Mouse (Mus musculus) granulocyte monocyte progenitor cell, adult 5-6 weeks (primary cell): ENCODE measurements around the gene Shisa5. TPM values are rescaled to one million over a fixed set of nuclear protein-coding genes. Genes with fewer than 3 reads are reported as not detected.

ENCODE experiments used
- ATAC-seq: replicated peaks from 2 replicates; pipeline ENCODE4 v1.8.0; 2016; ENCODE audit warnings: mild to moderate bottlenecking, moderate TSS enrichment, inconsistent platforms; ENCODE audit not compliant: poor library complexity, severe bottlenecking
- total RNA-seq, 2 experiments: library from RNA; stranded (forward) in 1 of 2; stranded (reverse) in 1 of 2; fragments of 200-712, 200-1000 nt in 1 of 2; fragments of >200 nt in 1 of 2; fragmentation: Nextera tagmentation in 1 of 2; gene quantifications; 2 replicates each; pipeline ENCODE4 v1.2.3; 2014 to 2017

The Shisa5 gene
- total RNA-seq, 2 experiments from 2014 or later: 56.8 to 80.8 TPM

- ATAC-seq: peak; percentile 97
Observed at GRCm38 (mm10) chr9:109082124-109082800, 43.9 kb downstream of the Shisa5 start, which contains the start of the genes Ccdc51 and Tma7. Gene Ccdc51, plus strand, starts transcription at chr9:109082493. Gene Tma7, minus strand, starts transcription at chr9:109082587.

- no peak for ATAC-seq
Observed at GRCm38 (mm10) chr9:109084922-109085321, 46.6 kb downstream of the Shisa5 start.

- peak; percentile 76 for ATAC-seq
Observed at GRCm38 (mm10) chr9:109087987-109088386, 49.6 kb downstream of the Shisa5 start.

GRCm38 (mm10) chr9:109090446-109090845 is 52.1 kb downstream of the Shisa5 start:
- no peak for ATAC-seq

- no peak for ATAC-seq
Observed at GRCm38 (mm10) chr9:109091802-109092201, 53.4 kb downstream of the Shisa5 start.

GRCm38 (mm10) chr9:109092799-109093198 is 54.4 kb downstream of the Shisa5 start:
- no peak for ATAC-seq

GRCm38 (mm10) chr9:109093786-109094552 is 55.6 kb downstream of the Shisa5 start:
- no peak for ATAC-seq

GRCm38 (mm10) chr9:109094553-109095136 is 56.3 kb downstream of the Shisa5 start:
- ATAC-seq: peak; percentile 45

GRCm38 (mm10) chr9:109095137-109095982 is 57.0 kb downstream of the Shisa5 start, which contains the start of gene Plxnb1:
Gene Plxnb1, plus strand, starts transcription at chr9:109095389.
- ATAC-seq: peak; percentile 73

GRCm38 (mm10) chr9:109096251-109096661 is 57.9 kb downstream of the Shisa5 start:
- no peak for ATAC-seq

- no peak for ATAC-seq
Observed at GRCm38 (mm10) chr9:109096856-109097255, 58.5 kb downstream of the Shisa5 start.

GRCm38 (mm10) chr9:109097291-109097690 is 58.9 kb downstream of the Shisa5 start:
- ATAC-seq: no peak

GRCm38 (mm10) chr9:109097831-109098230 is 59.5 kb downstream of the Shisa5 start:
- no peak for ATAC-seq

- ATAC-seq: no peak
Observed at GRCm38 (mm10) chr9:109098366-109098765, 60.0 kb downstream of the Shisa5 start.

GRCm38 (mm10) chr9:109098969-109099368 is 60.6 kb downstream of the Shisa5 start:
- ATAC-seq: no peak

- peak; percentile 60 for ATAC-seq
Observed at GRCm38 (mm10) chr9:109100307-109100928, 62.1 kb downstream of the Shisa5 start.

- no peak for ATAC-seq
Observed at GRCm38 (mm10) chr9:109101933-109102445, 63.6 kb downstream of the Shisa5 start.

GRCm38 (mm10) chr9:109102541-109102940 is 64.2 kb downstream of the Shisa5 start:
- ATAC-seq: no peak

- ATAC-seq: no peak
Observed at GRCm38 (mm10) chr9:109103250-109103649, 64.9 kb downstream of the Shisa5 start.
